22 mouse cellular contexts compared by ENCODE assay signal in the genomic region with DNA sequence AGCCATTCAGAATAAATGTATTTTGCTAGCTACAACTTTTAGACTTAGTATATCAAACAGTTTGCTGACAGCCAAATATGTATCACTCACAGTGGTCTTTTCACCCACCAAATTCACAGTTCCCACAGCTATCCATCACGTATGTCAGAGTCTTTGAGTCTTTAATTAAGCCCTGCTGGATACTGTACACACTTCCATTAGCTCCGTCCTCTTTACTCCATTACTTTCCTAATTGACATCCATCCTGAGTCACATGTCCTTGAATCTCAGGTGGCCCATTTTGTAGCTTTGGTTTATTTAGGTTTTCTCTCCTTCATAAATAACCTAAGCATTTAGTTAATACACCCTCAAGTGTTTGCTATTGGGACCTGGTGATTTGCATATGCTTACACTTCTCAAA.
"Had no signal": no experiment of that assay in that cellular context is flagged by ENCODE, and none has a peak within 500 bp of the region (broad histone marks: within the 10 kb centered on the region; RNA-seq: fewer than 3 reads in every experiment).

No protein-coding gene starts in this region.

- H3K27me3 ChIP-seq: heart, embryonic 13.5 days; heart, embryonic 15.5 days; intestine, embryonic 15.5 days; limb, embryonic 13.5 days; limb, embryonic 15.5 days; liver, embryonic 12.5 days had no signal

- H3K9ac ChIP-seq: heart, embryonic 13.5 days; heart, embryonic 15.5 days; intestine, embryonic 15.5 days; limb, embryonic 13.5 days; limb, embryonic 15.5 days; liver, embryonic 12.5 days had no signal

- H3K27ac ChIP-seq: gastrocnemius, adult 2 months; heart, adult 2 months; heart, embryonic 13.5 days; heart, embryonic 15.5 days; intestine, embryonic 15.5 days; limb, embryonic 13.5 days; limb, embryonic 15.5 days; liver, embryonic 12.5 days had no signal

- ATAC-seq: hindbrain, embryonic 16.5 days; inflammation-experienced regulatory T-cells, adult 6 months; intestine, embryonic 15.5 days; intestine, postnatal 0 days; liver, embryonic 12.5 days had no signal

- H3K4me3 ChIP-seq: gastrocnemius, adult 2 months; heart, adult 2 months; heart, embryonic 13.5 days; heart, embryonic 15.5 days; intestine, embryonic 15.5 days; limb, embryonic 13.5 days; limb, embryonic 15.5 days; liver, embryonic 12.5 days had no signal

- DNase-seq: gastrocnemius, adult 2 months; gastrocnemius, postnatal 10 days; gastrocnemius, postnatal 25 days; heart, adult 2 months; heart, postnatal 14 days; heart, postnatal 4 days; kidney, adult 18-20 months; kidney, adult 8-10 months; kidney, postnatal 10 days; kidney, postnatal 36 days; layer of hippocampus, postnatal 36 days; left cerebral cortex, postnatal 4 days had no signal

- H3K4me1 ChIP-seq: heart, embryonic 15.5 days; intestine, embryonic 15.5 days; limb, embryonic 15.5 days; liver, embryonic 12.5 days had no signal

- H3K4me2 ChIP-seq: heart, embryonic 11.5 days; heart, embryonic 13.5 days; heart, embryonic 15.5 days; intestine, embryonic 15.5 days; limb, embryonic 13.5 days; limb, embryonic 15.5 days; liver, embryonic 12.5 days had no signal

- H3K9me3 ChIP-seq: heart, embryonic 13.5 days; heart, embryonic 15.5 days; intestine, embryonic 15.5 days; limb, embryonic 13.5 days; limb, embryonic 15.5 days; liver, embryonic 12.5 days had no signal

- H3K36me3 ChIP-seq: heart, embryonic 13.5 days; heart, embryonic 15.5 days; intestine, embryonic 15.5 days; limb, embryonic 13.5 days; limb, embryonic 15.5 days; liver, embryonic 12.5 days had no signal
